Mouse (Mus musculus) kidney, adult 2 months (tissue): ENCODE data around the gene Slc9a2.

ENCODE experiments used
- CTCF ChIP-seq: fragments of 200-500 bp; conservative IDR thresholded peaks from 2 replicates; pipeline ENCODE4 v1.5.1; 2011; ENCODE audit warnings: low read depth, mild to moderate bottlenecking, control low read depth, low read length, moderate library complexity, mixed read lengths; ENCODE audit not compliant: insufficient read depth, insufficient read length
- POLR2A ChIP-seq: fragments of 200-500 bp; IDR thresholded peaks from one replicate; pipeline ENCODE4 v1.6.1; 2011; ENCODE audit warnings: low read depth, low read length, control low read depth

DNA sequence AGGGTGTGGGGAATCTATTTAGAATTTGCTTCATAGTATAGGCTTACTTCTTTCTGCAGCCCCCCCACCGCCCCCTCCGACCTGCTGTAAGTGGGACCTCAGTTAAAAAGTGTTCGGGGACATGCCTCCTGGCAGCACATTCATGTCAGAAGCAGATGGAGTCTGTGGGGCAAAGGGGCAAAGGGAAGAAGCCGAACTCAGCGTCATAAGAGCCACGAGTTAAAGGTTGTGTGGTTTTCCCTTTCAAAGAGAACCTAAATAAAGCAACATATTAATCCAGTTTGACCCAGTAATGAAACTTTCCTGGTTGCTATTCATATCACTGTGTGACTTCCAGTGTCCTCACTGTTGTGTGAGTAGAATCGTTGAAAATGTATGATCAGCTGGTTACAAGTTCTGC is 47.0 kb downstream of the Slc9a2 start:
- TF ChIP-seq CTCF: no peak
- no peak for TF ChIP-seq POLR2A
